ENCODE assay signal across 9 mouse cellular contexts in genomic region chr11:62789617-62789936, GRCm38 (mm10). TPM values are rescaled to one million over a fixed set of nuclear protein-coding genes. Genes with fewer than 3 reads are reported as not detected.
DNase-seq lines count a peak whose midpoint lies in the region; ATAC-seq and TF ChIP-seq lines count a peak whose summit lies in the region.
"Had no signal": no experiment of that assay in that cellular context is flagged by ENCODE, and none has a peak within 500 bp of the region (broad histone marks: within the 10 kb centered on the region; RNA-seq: fewer than 3 reads in every experiment).

No protein-coding gene starts in this region.

- TF ChIP-seq CTCF in bone marrow macrophage, adult 2 months (IDR thresholded peaks at IDR 0.05; ENCODE audit: low read depth, low read length), result no peak

- H3K27me3 ChIP-seq in heart, embryonic 16.5 days (ENCODE audit: control insufficient read depth, insufficient read depth, low read length), result no peaks in the 10 kb centered on the region
- H3K27me3 ChIP-seq in hindbrain, embryonic 11.5 days (ENCODE audit: control insufficient read depth, insufficient read depth, low read length), result no peaks in the 10 kb centered on the region
- H3K27me3 ChIP-seq in midbrain, embryonic 10.5 days (ENCODE audit: low read depth, poor library complexity, severe bottlenecking), result no peaks in the 10 kb centered on the region

- no peak for DNase-seq in heart, postnatal 36 days
- DNase-seq in hindbrain, embryonic 11.5 days (ENCODE audit: low spot score), result no peak
- no peak for DNase-seq in midbrain, embryonic 10.5 days (ENCODE audit: low spot score)
- no peak for DNase-seq in embryo, embryonic 11 days
- no peak for DNase-seq in adipocyte (ENCODE audit: low spot score)
- no peak for DNase-seq in right cerebral cortex, postnatal 10 days (ENCODE audit: low spot score in 2 of 2)

- no peak for ATAC-seq in heart, embryonic 16.5 days (replicated peaks; ENCODE audit: extremely low read depth, insufficient read depth, low FRiP score)
- no peak for ATAC-seq in hindbrain, embryonic 11.5 days (ENCODE audit: low FRiP score)

- no peaks in the 10 kb centered on the region for H3K9me3 ChIP-seq in heart, embryonic 16.5 days (replicated peaks; ENCODE audit: control insufficient read depth, low read length)
- no peaks in the 10 kb centered on the region for H3K9me3 ChIP-seq in hindbrain, embryonic 11.5 days (ENCODE audit: control insufficient read depth, low read length)
- peaks cover 5% of the 10 kb centered on the region; the same call in 1 of the 2 replicates for H3K9me3 ChIP-seq in midbrain, embryonic 10.5 days (replicated peaks)

- H3K9ac ChIP-seq in heart, embryonic 16.5 days (ENCODE audit: low read length), result peak overlapping the region; percentile 80; the same call in 1 of the 2 replicates
- H3K9ac ChIP-seq in hindbrain, embryonic 11.5 days (ENCODE audit: low read depth, low read length), result peak overlapping the region; percentile 66

- peak overlapping the region; percentile 80 for H3K4me2 ChIP-seq in heart, embryonic 16.5 days (ENCODE audit: low read depth, low read length)
- H3K4me2 ChIP-seq in hindbrain, embryonic 11.5 days (replicated peaks; ENCODE audit: low read depth, low read length), result peak overlapping the region; percentile 63

- H3K27ac ChIP-seq in heart, embryonic 16.5 days (ENCODE audit: low read length), result no peak overlapping the region
- H3K27ac ChIP-seq in bone marrow macrophage, adult 2 months (ENCODE audit: insufficient read depth, low read depth, low read length), result no peak overlapping the region
- H3K27ac ChIP-seq in hindbrain, embryonic 11.5 days (ENCODE audit: low read depth, low read length), result no peak overlapping the region
- peak overlapping the region; percentile 93 for H3K27ac ChIP-seq in midbrain, embryonic 10.5 days (replicated peaks)

- peaks cover 2% of the 10 kb centered on the region for H3K36me3 ChIP-seq in heart, embryonic 16.5 days (ENCODE audit: control insufficient read depth, insufficient read depth)
- no peaks in the 10 kb centered on the region; the same call in 1 of the 2 replicates for H3K36me3 ChIP-seq in hindbrain, embryonic 11.5 days (ENCODE audit: control insufficient read depth, insufficient read depth, low read length)
- H3K36me3 ChIP-seq in midbrain, embryonic 10.5 days, result peaks cover 32% of the 10 kb centered on the region

- H3K4me1 ChIP-seq in heart, embryonic 16.5 days (ENCODE audit: control insufficient read depth, insufficient read depth, low read length), result 0 out of 2 replicates have a peak, but pooled peaks cover 5% of the 10 kb centered on the region
- no peaks in the 10 kb centered on the region for H3K4me1 ChIP-seq in bone marrow macrophage, adult 2 months (ENCODE audit: control insufficient read depth, insufficient read depth, low read length)
- H3K4me1 ChIP-seq in hindbrain, embryonic 11.5 days (replicated peaks; ENCODE audit: control insufficient read depth, insufficient read depth, low read length), result no peaks in the 10 kb centered on the region
- H3K4me1 ChIP-seq in midbrain, embryonic 10.5 days, result peaks cover 16% of the 10 kb centered on the region

- no peak for TF ChIP-seq POLR2A in bone marrow macrophage, adult 2 months (IDR thresholded peaks at IDR 0.05; ENCODE audit: borderline replicate concordance, low read depth, low read length)

- intact Hi-C loops in heart, postnatal 36 days (cut with DNase I), result no loop called here

- peak overlapping the region; percentile 66 for H3K4me3 ChIP-seq in heart, embryonic 16.5 days (ENCODE audit: low read length)
- peak overlapping the region; percentile 45 for H3K4me3 ChIP-seq in bone marrow macrophage, adult 2 months (ENCODE audit: insufficient read depth, low read length)
- H3K4me3 ChIP-seq in hindbrain, embryonic 11.5 days (ENCODE audit: low read depth, low read length), result peak overlapping the region; percentile 59
- peak overlapping the region; percentile 72 for H3K4me3 ChIP-seq in midbrain, embryonic 10.5 days

- 59% methylated on average over 3 of the region's 3 CpGs for WGBS in heart, embryonic 16.5 days
- 58% methylated on average over 3 of the region's 3 CpGs for WGBS in hindbrain, embryonic 11.5 days
- 61% methylated on average over 3 of the region's 3 CpGs for WGBS in midbrain, embryonic 10.5 days

RNA-seq across cellular contexts. Expression of gene Zfp286, which starts 0.3 kb away (rescaled TPM):
- polyA plus RNA-seq in heart, embryonic 16.5 days (2015; fragmentation: Nextera tagmentation; extraction: Ambion mirVana), result 8.7 and 8.9 TPM in 2 replicates
- total RNA-seq in heart, postnatal 36 days (2021), result 1 to 10 TPM in 1 of 2 experiments, under 1 TPM in 1; 0.70 to 1.1 TPM
- polyA plus RNA-seq in bone marrow macrophage, adult 2 months (2012; ENCODE audit: insufficient read depth, insufficient read length, missing spikeins), result 1.7 and 2.1 TPM in 2 replicates
- polyA plus RNA-seq in hindbrain, embryonic 11.5 days (2014; fragmentation: Nextera tagmentation; extraction: Ambion mirVana), result 27.4 and 31.1 TPM in 2 replicates
- 23.1 and 28.7 TPM in 2 replicates for polyA plus RNA-seq in midbrain, embryonic 10.5 days (2016; fragmentation: Nextera tagmentation; extraction: Ambion mirVana)

RNA-seq across cellular contexts. Expression of gene Trim16, which starts 30.5 kb away (rescaled TPM):
- 5.8 and 6.9 TPM in 2 replicates for polyA plus RNA-seq in heart, embryonic 16.5 days (2015; fragmentation: Nextera tagmentation; extraction: Ambion mirVana)
- total RNA-seq in heart, postnatal 36 days (2021), result 1 to 10 TPM; 6.8 to 7.1 TPM
- polyA plus RNA-seq in bone marrow macrophage, adult 2 months (2012; ENCODE audit: insufficient read depth, insufficient read length, missing spikeins), result 15.0 and 15.9 TPM in 2 replicates
- polyA plus RNA-seq in hindbrain, embryonic 11.5 days (2014; fragmentation: Nextera tagmentation; extraction: Ambion mirVana), result 5.3 and 6.4 TPM in 2 replicates
- 2.4 and 4.3 TPM in 2 replicates for polyA plus RNA-seq in midbrain, embryonic 10.5 days (2016; fragmentation: Nextera tagmentation; extraction: Ambion mirVana)

RNA-seq across cellular contexts. Expression of gene Gm10428, which starts 36.7 kb away (rescaled TPM):
- polyA plus RNA-seq in heart, embryonic 16.5 days (2015; fragmentation: Nextera tagmentation; extraction: Ambion mirVana), result not detected in 2 replicates
- not detected for total RNA-seq in heart, postnatal 36 days (2021)
- polyA plus RNA-seq in bone marrow macrophage, adult 2 months (2012; ENCODE audit: insufficient read depth, insufficient read length, missing spikeins), result not detected in 2 replicates
- not detected in 2 replicates for polyA plus RNA-seq in hindbrain, embryonic 11.5 days (2014; fragmentation: Nextera tagmentation; extraction: Ambion mirVana)
- polyA plus RNA-seq in midbrain, embryonic 10.5 days (2016; fragmentation: Nextera tagmentation; extraction: Ambion mirVana), result not detected in 2 replicates
- total RNA-seq: left cerebral cortex, postnatal 10 days had no signal

RNA-seq across cellular contexts. Expression of gene Fbxw10, which starts 57.3 kb away (rescaled TPM):
- polyA plus RNA-seq in heart, embryonic 16.5 days (2015; fragmentation: Nextera tagmentation; extraction: Ambion mirVana), result 0.25 and 0.45 TPM in 2 replicates
- total RNA-seq in heart, postnatal 36 days (2021), result under 1 TPM in 1 of 2 experiments, not detected in 1; 0.30 TPM
- polyA plus RNA-seq in bone marrow macrophage, adult 2 months (2012; ENCODE audit: insufficient read depth, insufficient read length, missing spikeins), result 1.8 and 4.1 TPM in 2 replicates
- 0.49 and 0.65 TPM in 2 replicates for polyA plus RNA-seq in hindbrain, embryonic 11.5 days (2014; fragmentation: Nextera tagmentation; extraction: Ambion mirVana)
- polyA plus RNA-seq in midbrain, embryonic 10.5 days (2016; fragmentation: Nextera tagmentation; extraction: Ambion mirVana), result 0.41 and 0.62 TPM in 2 replicates

RNA-seq across cellular contexts. Expression of gene Zfp287, which starts 57.9 kb away (rescaled TPM):
- 3.9 and 4.1 TPM in 2 replicates for polyA plus RNA-seq in heart, embryonic 16.5 days (2015; fragmentation: Nextera tagmentation; extraction: Ambion mirVana)
- total RNA-seq in heart, postnatal 36 days (2021), result 1 to 10 TPM; 2.0 to 2.6 TPM
- polyA plus RNA-seq in bone marrow macrophage, adult 2 months (2012; ENCODE audit: insufficient read depth, insufficient read length, missing spikeins), result 3.2 and 4.5 TPM in 2 replicates
- polyA plus RNA-seq in hindbrain, embryonic 11.5 days (2014; fragmentation: Nextera tagmentation; extraction: Ambion mirVana), result 14.0 and 15.1 TPM in 2 replicates
- 13.8 and 16.5 TPM in 2 replicates for polyA plus RNA-seq in midbrain, embryonic 10.5 days (2016; fragmentation: Nextera tagmentation; extraction: Ambion mirVana)
